Mouse (Mus musculus): ENCODE results near the gene Ubox5.

DNA sequence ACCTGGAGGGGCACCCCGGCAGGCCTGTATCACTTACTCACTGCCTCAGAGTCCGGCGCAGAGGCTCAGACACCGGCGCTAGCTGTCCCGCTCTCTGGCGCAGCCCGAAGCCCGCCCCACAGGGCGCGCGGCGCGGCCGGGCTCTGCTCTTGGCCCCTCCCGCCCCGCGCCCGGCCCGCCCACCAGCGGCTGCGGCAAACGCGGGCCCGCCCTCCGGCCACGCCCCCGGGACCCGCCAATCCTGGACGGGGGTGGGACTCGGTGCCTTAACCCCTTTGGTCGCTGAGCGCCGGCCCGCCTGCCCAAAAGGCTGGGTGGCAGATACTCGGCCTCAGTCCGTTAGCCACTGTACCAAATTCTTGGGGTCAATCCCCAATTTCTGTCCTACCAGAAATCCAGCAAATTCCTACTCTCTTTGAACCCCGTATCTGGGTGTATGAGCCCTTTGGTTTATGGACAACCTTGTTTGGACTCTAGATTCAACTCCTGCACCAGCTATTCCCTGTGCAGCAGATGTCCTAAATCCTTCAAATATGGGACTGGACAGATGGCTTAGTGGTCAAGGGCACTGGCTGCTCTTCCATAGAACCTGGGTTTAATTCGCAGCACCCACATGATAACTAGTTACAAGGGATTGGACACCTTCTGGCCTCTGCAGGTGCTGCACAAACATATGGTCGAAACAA lies 13.0 kb upstream of the Ubox5 start, which contains the start of gene Lzts3:
- TF ChIP-seq CTCF (conservative IDR thresholded peaks at IDR 0.05; ENCODE audit: insufficient read depth, insufficient read length, low read depth, low read length) = no peak
- TF ChIP-seq POLR2A (IDR thresholded peaks at IDR 0.05; ENCODE audit: low read depth, low read length) = no peak
